In genomic region chr6:136465959-136466381, GRCm38 (mm10) we compare ENCODE assay signal across 8 mouse cellular contexts. TPM values are rescaled to one million over a fixed set of nuclear protein-coding genes. Genes with fewer than 3 reads are reported as not detected.
DNase-seq lines count a peak whose midpoint lies in the region; ATAC-seq and TF ChIP-seq lines count a peak whose summit lies in the region.

No protein-coding gene starts in this region.

- H3K9me3 ChIP-seq in G1E (replicated peaks) = 0 out of 2 replicates have a peak, but pooled peaks cover 5% of the 10 kb centered on the region
- H3K9me3 ChIP-seq in forebrain, embryonic 13.5 days (replicated peaks) = no peaks in the 10 kb centered on the region
- 0 out of 2 replicates have a peak, but pooled peaks cover 4% of the 10 kb centered on the region for H3K9me3 ChIP-seq in lung, embryonic 14.5 days (ENCODE audit: low read depth, low read length)

- H3K27ac ChIP-seq in forebrain, embryonic 13.5 days = peak overlapping the region; percentile 41
- peak overlapping the region; percentile 33 for H3K27ac ChIP-seq in lung, embryonic 14.5 days (ENCODE audit: low read depth)

- peak; percentile 32 for ATAC-seq in G1E (ENCODE audit: extremely low read depth, insufficient number of reproducible peaks, low FRiP score, poor library complexity, severe bottlenecking)
- no peak for ATAC-seq in forebrain, embryonic 13.5 days
- no peak for ATAC-seq in lung, embryonic 14.5 days (ENCODE audit: insufficient read depth)

- peak; percentile 65 for DNase-seq in G1E (ENCODE audit: low spot score)
- DNase-seq in c-Kit-positive CD71-positive TER-119-negative erythroid progenitor cells, embryonic 14.5 days (ENCODE audit: low read depth) = peak; percentile 65
- peak; percentile 74 to 81 for DNase-seq in heart, postnatal 10 days
- peak; percentile 81 to 86 for DNase-seq in kidney, postnatal 4 days
- peak; percentile 83 for DNase-seq in lung, embryonic 14.5 days
- DNase-seq in retina, postnatal 1 day = peak; percentile 84
- peak; percentile 84 for DNase-seq in thymus, postnatal 4 days

- H3K36me3 ChIP-seq in G1E (replicated peaks) = no peaks in the 10 kb centered on the region
- H3K36me3 ChIP-seq in forebrain, embryonic 13.5 days (ENCODE audit: poor library complexity, severe bottlenecking) = no peaks in the 10 kb centered on the region
- no peaks in the 10 kb centered on the region for H3K36me3 ChIP-seq in lung, embryonic 14.5 days (ENCODE audit: insufficient read depth)

- H3K27me3 ChIP-seq in G1E (ENCODE audit: insufficient read depth, low read length) = peaks cover 3% of the 10 kb centered on the region; the same call in 1 of the 2 replicates
- H3K27me3 ChIP-seq in forebrain, embryonic 13.5 days = no peaks in the 10 kb centered on the region
- H3K27me3 ChIP-seq in lung, embryonic 14.5 days (ENCODE audit: insufficient read depth, low read length) = no peaks in the 10 kb centered on the region

- intact Hi-C loops in heart, postnatal 10 days (cut with DNase I) = loop anchor here (1.0 to 2.0 kb wide), 3 partner anchors 43 to 89 kb away; no protein-coding TSS in a partner anchor

- WGBS in forebrain, embryonic 13.5 days = 29% methylated on average over 8 of the region's 8 CpGs
- WGBS in lung, embryonic 14.5 days = 26% methylated on average over 8 of the region's 8 CpGs

- TF ChIP-seq CTCF in G1E (IDR thresholded peaks at IDR 0.05; ENCODE audit: low read depth, low read length) = peak; percentile 69
- TF ChIP-seq CTCF in lung, embryonic 14.5 days (IDR thresholded peaks at IDR 0.05; ENCODE audit: low read depth) = peak; percentile 72

- no peak overlapping the region for H3K9ac ChIP-seq in forebrain, embryonic 13.5 days
- H3K9ac ChIP-seq in lung, embryonic 14.5 days = 0 out of 2 replicates have a peak overlapping the region, but pooled peaks have one; percentile 19

- H3K4me1 ChIP-seq in G1E (ENCODE audit: insufficient read depth, low read depth, low read length) = peaks cover 61% of the 10 kb centered on the region
- peaks cover 25% of the 10 kb centered on the region for H3K4me1 ChIP-seq in forebrain, embryonic 13.5 days
- peaks cover 30% of the 10 kb centered on the region for H3K4me1 ChIP-seq in lung, embryonic 14.5 days (ENCODE audit: insufficient read depth)

- peak overlapping the region; percentile 45; the same call in 1 of the 2 replicates for H3K4me3 ChIP-seq in G1E (ENCODE audit: low read depth, low read length)
- H3K4me3 ChIP-seq in forebrain, embryonic 13.5 days = no peak overlapping the region
- no peak overlapping the region for H3K4me3 ChIP-seq in lung, embryonic 14.5 days (ENCODE audit: low read depth, low read length)

- no peak overlapping the region for H3K4me2 ChIP-seq in forebrain, embryonic 13.5 days
- H3K4me2 ChIP-seq in lung, embryonic 14.5 days = no peak overlapping the region

RNA-seq across cellular contexts. Expression of gene Atf7ip, which starts 40.0 kb away (rescaled TPM):
- total RNA-seq in G1E (2014; fragmentation: Nextera tagmentation) (192 and 235 TPM in 2 replicates), G1E (2017) (22.9 and 34.6 TPM in 2 replicates)
- 22.0 and 24.2 TPM in 2 replicates for polyA plus RNA-seq in G1E (2012)
- polyA plus RNA-seq in forebrain, embryonic 13.5 days (2015; fragmentation: Nextera tagmentation; extraction: Ambion mirVana) = 47.3 and 56.6 TPM in 2 replicates
- 100 to 1,000 TPM in 1 of 2 experiments, 10 to 100 TPM in 1; 93.8 to 103 TPM for total RNA-seq in heart, postnatal 10 days (2021)
- polyA plus RNA-seq in lung, embryonic 14.5 days (2014; fragmentation: Nextera tagmentation; extraction: Ambion mirVana) = 48.3 and 56.1 TPM in 2 replicates

RNA-seq across cellular contexts. Expression of gene E330021D16Rik, which starts 50.6 kb away (rescaled TPM):
- total RNA-seq in G1E (2014; fragmentation: Nextera tagmentation) (not detected in 2 replicates), G1E (2017) (0.16 TPM in 1 of 2 replicates, not detected in the other)
- polyA plus RNA-seq in G1E (2012) = not detected in 2 replicates
- polyA plus RNA-seq in forebrain, embryonic 13.5 days (2015; fragmentation: Nextera tagmentation; extraction: Ambion mirVana) = not detected in 2 replicates
- not detected for total RNA-seq in heart, postnatal 10 days (2021)
- polyA plus RNA-seq in lung, embryonic 14.5 days (2014; fragmentation: Nextera tagmentation; extraction: Ambion mirVana) = not detected in 2 replicates
